Mouse (Mus musculus) CH12.LX (cell line): ENCODE results near the gene Cnksr3. TPM values are rescaled to one million over a fixed set of nuclear protein-coding genes. Genes with fewer than 3 reads are reported as not detected.

Experiments
- DNase-seq: peaks from one replicate; pipeline ENCODE4 v3.0.0-alpha.2; 2013; ENCODE audit errors: extremely low read depth
- H3K27ac ChIP-seq: 2 replicates; pipeline ENCODE4 v1.5.1; 2012; ENCODE audit warnings: low read depth, mild to moderate bottlenecking, control low read depth, moderate library complexity; ENCODE audit not compliant: insufficient read depth
- H3K27me3 ChIP-seq: replicated peaks from 2 replicates; pipeline ENCODE3; 2012; ENCODE audit warnings: inconsistent platforms
- H3K36me3 ChIP-seq, 2 experiments: replicated peaks in 1 of 2; 2 replicates each; pipeline versions ENCODE3 to v1.6.1; 2012; ENCODE audit warnings: inconsistent platforms in 1 of 2, low read length in 1 of 2, mild to moderate bottlenecking in 1 of 2, mixed read lengths in 1 of 2, moderate library complexity in 1 of 2; ENCODE audit not compliant: control insufficient read depth in 1 of 2, insufficient read depth in 1 of 2
- H3K4me1 ChIP-seq, 2 experiments: 2 replicates each; pipeline ENCODE4 v1.6.1; 2012; ENCODE audit warnings: inconsistent platforms in 1 of 2, moderate library complexity in 1 of 2; ENCODE audit not compliant: insufficient read depth in 2 of 2, control insufficient read depth in 1 of 2
- H3K4me2 ChIP-seq: 2 replicates; pipeline ENCODE4 v1.6.1; 2012; ENCODE audit warnings: low read depth, mild to moderate bottlenecking, control low read depth; ENCODE audit not compliant: poor library complexity, insufficient read depth, severe bottlenecking
- H3K4me3 ChIP-seq, 3 experiments: fragments of 150-350 bp in 1 of 3; sonication (generic) in 1 of 3; replicated peaks in 1 of 3; 2 replicates each; pipeline versions ENCODE3 to v1.5.1; 2011 to 2012; ENCODE audit warnings: low read depth in 2 of 3, low read length in 2 of 3, mild to moderate bottlenecking in 2 of 3, moderate library complexity in 2 of 3, control low read depth in 1 of 3, improper control_type of control experiment in 1 of 3, inconsistent platforms in 1 of 3, mixed read lengths in 1 of 3; ENCODE audit not compliant: poor library complexity in 1 of 3
- H3K79me2 ChIP-seq: replicated peaks from 2 replicates; pipeline ENCODE4 v1.6.1; 2012; ENCODE audit warnings: mild to moderate bottlenecking, moderate library complexity; ENCODE audit not compliant: control insufficient read depth, poor library complexity, insufficient read depth, severe bottlenecking; ENCODE audit errors: extremely low read depth
- H3K9ac ChIP-seq: 2 replicates; pipeline ENCODE4 v1.6.1; 2012; ENCODE audit warnings: low read depth, mild to moderate bottlenecking, control low read depth, moderate library complexity; ENCODE audit not compliant: insufficient read depth
- H3K9me3 ChIP-seq: replicated peaks from 2 replicates; pipeline ENCODE3; 2012; ENCODE audit warnings: low read length, inconsistent platforms, mixed read lengths
- BHLHE40 ChIP-seq: IDR thresholded peaks from 2 replicates; pipeline ENCODE4 v1.6.1; 2011; ENCODE audit warnings: mild to moderate bottlenecking, low read depth, low read length, improper control_type of control experiment
- E2F4 ChIP-seq: IDR thresholded peaks from 2 replicates; pipeline ENCODE4 v1.6.1; 2011; ENCODE audit warnings: low read depth, low read length, improper control_type of control experiment; ENCODE audit not compliant: insufficient replicate concordance
- ELF1 ChIP-seq: IDR thresholded peaks from 2 replicates; pipeline ENCODE4 v1.6.1; 2014; ENCODE audit warnings: low read depth, mild to moderate bottlenecking, inconsistent platforms, low read length, improper control_type of control experiment
- EP300 ChIP-seq: IDR thresholded peaks from 2 replicates; pipeline ENCODE4 v1.6.1; 2011; ENCODE audit warnings: low read length, improper control_type of control experiment
- HCFC1 ChIP-seq: IDR thresholded peaks from 2 replicates; pipeline ENCODE4 v1.6.1; 2012; ENCODE audit warnings: low read depth, mild to moderate bottlenecking, inconsistent platforms, low read length, improper control_type of control experiment
- IRF4 ChIP-seq: IDR thresholded peaks from 2 replicates; pipeline ENCODE4 v1.6.1; 2014; ENCODE audit warnings: low read depth, mild to moderate bottlenecking, inconsistent platforms, low read length, improper control_type of control experiment
- JUND ChIP-seq: conservative IDR thresholded peaks from 2 replicates; pipeline ENCODE4 v1.6.1; 2011; ENCODE audit warnings: low read depth, low read length, improper control_type of control experiment
- MAFK ChIP-seq: IDR thresholded peaks from 2 replicates; pipeline ENCODE4 v1.6.1; 2011; ENCODE audit warnings: low read length, improper control_type of control experiment; ENCODE audit not compliant: insufficient replicate concordance
- MAZ ChIP-seq: IDR thresholded peaks from 2 replicates; pipeline ENCODE4 v1.6.1; 2012; ENCODE audit warnings: low read depth, mild to moderate bottlenecking, inconsistent platforms, low read length, improper control_type of control experiment, moderate library complexity
- MYC ChIP-seq: IDR thresholded peaks from 2 replicates; pipeline ENCODE4 v1.6.1; 2011; ENCODE audit warnings: low read depth, mild to moderate bottlenecking, improper control_type of control experiment, low read length
- NELFE ChIP-seq: IDR thresholded peaks from 2 replicates; pipeline ENCODE4 v1.6.1; 2011; ENCODE audit warnings: low read depth, low read length, improper control_type of control experiment
- NRF1 ChIP-seq: IDR thresholded peaks from 2 replicates; pipeline ENCODE4 v1.6.1; 2014; ENCODE audit warnings: low read depth, mild to moderate bottlenecking, inconsistent platforms, low read length, improper control_type of control experiment, moderate library complexity
- RCOR1 ChIP-seq: conservative IDR thresholded peaks from 2 replicates; pipeline ENCODE4 v1.6.1; 2012; ENCODE audit warnings: low read depth, mild to moderate bottlenecking, inconsistent platforms, low read length, improper control_type of control experiment
- SIN3A ChIP-seq: IDR thresholded peaks from 2 replicates; pipeline ENCODE4 v1.6.1; 2012; ENCODE audit warnings: low read length, improper control_type of control experiment, inconsistent platforms
- SMC3 ChIP-seq: IDR thresholded peaks from 2 replicates; pipeline ENCODE4 v1.6.1; 2011; ENCODE audit warnings: low read depth, low read length, improper control_type of control experiment
- ZMIZ1 ChIP-seq: IDR thresholded peaks from 2 replicates; pipeline ENCODE4 v1.6.1; 2012; ENCODE audit warnings: low read depth, mild to moderate bottlenecking, inconsistent platforms, low read length, improper control_type of control experiment
- dilution Hi-C: fragments of 300-500 bp; cut with MboI; formaldehyde crosslinking; loops from 2 replicates; pipeline ENCODE4 v1.14.3; 2020; ENCODE audit warnings: low sequenced_read_pairs; ENCODE audit not compliant: extremely low pct_unique_long_range_greater_than_20kb, extremely low pct_ligation_motif_present
- in situ Hi-C: fragments of 300-500 bp; cut with MboI; formaldehyde crosslinking; loops from 3 replicates; pipeline ENCODE4 v1.14.3; 2019; ENCODE audit warnings: low sequenced_read_pairs, low pct_ligation_motif_present, low pct_unique_long_range_greater_than_20kb, mixed read lengths
- polyA plus RNA-seq: library from polyadenylated mRNA; unstranded; fragments of >175 nt; gene quantifications from 2 replicates; pipeline ENCODE4 v1.2.1, GENCODE M21; 2012; ENCODE audit warnings: low read depth; ENCODE audit not compliant: insufficient read length
- total RNA-seq, 2 experiments: library from RNA; depleted of rRNA; stranded (reverse); fragments of 300-350 nt in 1 of 2; fragments of >200 nt in 1 of 2; gene quantifications; 2 replicates each; pipeline ENCODE4 v1.2.3; 2012 to 2014

Gene Cnksr3
- total and polyA plus RNA-seq, 3 experiments: 0.72 to 3.9 (median 2.9) TPM

- peaks cover 0 to 24% of the 10 kb centered on the region in 2 experiments for H3K36me3 ChIP-seq
- H3K4me3 ChIP-seq: no peak overlapping the region
- H3K27me3 ChIP-seq: no peaks in the 10 kb centered on the region
- H3K79me2 ChIP-seq: no peaks in the 10 kb centered on the region
- H3K4me1 ChIP-seq: no peaks in the 10 kb centered on the region
- no peak overlapping the region for H3K4me2 ChIP-seq
- dilution Hi-C loops: no loop called here
- no peak overlapping the region for H3K27ac ChIP-seq
- in situ Hi-C loops: no loop called here
- H3K9me3 ChIP-seq: no peaks in the 10 kb centered on the region
- H3K9ac ChIP-seq: no peak overlapping the region
- no peak for DNase-seq
- TF ChIP-seq IRF4 (no peak), MAZ (no peak), ELF1 (no peak), RCOR1 (no peak), JUND (no peak), EP300 (no peak), SIN3A (no peak), BHLHE40 (no peak), MAFK (no peak)
Measured at GRCm38 (mm10) chr10:7138049-7138448, 74.0 kb downstream of the Cnksr3 start.

DNA sequence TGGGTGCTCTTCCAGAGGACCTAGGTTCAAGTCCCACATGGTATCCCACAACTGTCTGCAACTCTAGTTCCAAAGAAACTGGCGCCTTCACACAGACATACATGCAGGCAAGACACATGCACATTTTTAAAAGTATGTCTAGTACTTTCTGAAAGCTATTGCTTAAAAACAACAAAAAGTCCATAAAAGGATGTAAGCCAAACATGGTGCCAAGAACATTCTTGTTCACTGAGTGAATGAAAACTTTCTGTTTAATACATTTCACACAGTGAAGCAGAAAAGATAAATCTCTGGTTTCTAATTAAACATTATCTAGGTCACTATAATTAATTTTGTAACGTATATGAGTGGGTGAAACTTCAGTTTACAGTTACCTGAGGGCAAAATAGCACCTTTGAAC is 76.3 kb downstream of the Cnksr3 start:
- Histone ChIP-seq H3K36me3 (peaks cover 0 to 33% of the 10 kb centered on the region in 2 experiments), H3K4me1 (no peaks in the 10 kb centered on the region), H3K79me2 (no peaks in the 10 kb centered on the region), H3K9me3 (no peaks in the 10 kb centered on the region), H3K27me3 (no peaks in the 10 kb centered on the region), H3K4me3 (no peak overlapping the region), H3K4me2 (no peak overlapping the region), H3K9ac (no peak overlapping the region), H3K27ac (no peak overlapping the region)
- in situ Hi-C loops: no loop called here
- dilution Hi-C loops: no loop called here
- TF ChIP-seq ZMIZ1: no peak
- TF ChIP-seq EP300: no peak
- TF ChIP-seq E2F4: no peak
- TF ChIP-seq HCFC1: no peak
- no peak for TF ChIP-seq NELFE
- TF ChIP-seq NRF1: no peak
- TF ChIP-seq MAFK: no peak
- TF ChIP-seq BHLHE40: no peak
- no peak for TF ChIP-seq JUND
- no peak for TF ChIP-seq MYC
- no peak for TF ChIP-seq SMC3
- DNase-seq: no peak
